Mouse (Mus musculus): ENCODE data around the gene Ehd4.

Ehd4 gene

GRCm38 (mm10) chr2:120154361-120154894 is at the start of gene Ehd4:
Ehd4 (minus strand) TSS chr2:120154606.
- peak; percentile 99 for DNase-seq

GRCm38 (mm10) chr2:120203742-120204141 is 49.3 kb upstream of the Ehd4 start:
- no peak for DNase-seq

DNA sequence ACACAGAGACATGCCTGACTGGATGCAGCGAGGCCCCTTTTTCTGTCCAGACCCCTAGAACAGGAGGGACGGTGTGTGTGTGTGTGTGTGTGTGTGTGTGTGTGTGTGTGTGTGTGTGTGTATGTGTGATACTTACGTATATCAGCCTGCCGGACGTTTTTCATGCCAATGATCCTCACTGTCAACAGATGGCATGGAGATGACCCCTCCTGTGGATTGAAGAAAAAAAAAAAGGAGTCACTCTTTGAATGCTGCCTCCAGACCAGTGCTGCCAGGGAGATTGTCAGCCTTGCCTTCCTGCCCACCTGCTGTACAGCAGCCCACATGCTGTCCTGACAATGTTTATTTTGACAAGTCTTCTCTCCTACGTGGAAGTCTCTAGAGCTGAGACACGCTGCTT is 45.7 kb upstream of the Ehd4 start:
- no peak for DNase-seq

DNA sequence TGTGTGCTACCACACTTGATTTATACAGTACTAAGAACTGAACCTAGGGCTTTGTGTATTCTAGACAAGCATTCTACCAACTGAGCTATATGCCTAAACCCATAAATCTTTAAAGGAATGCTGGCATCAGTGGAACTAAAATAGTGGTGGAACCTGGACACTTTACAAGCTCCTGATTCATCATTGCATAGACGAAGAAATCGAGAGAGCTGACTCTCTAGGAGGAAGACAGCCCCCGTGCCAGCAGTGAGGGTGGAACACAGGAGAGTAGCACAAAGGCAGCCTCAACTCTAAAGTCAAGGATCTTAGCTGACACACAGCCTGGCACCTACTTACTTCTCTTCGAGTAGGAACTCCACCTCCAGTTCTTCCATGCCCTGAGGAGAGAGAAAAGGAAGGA is 33.8 kb upstream of the Ehd4 start:
- DNase-seq, result no peak

GRCm38 (mm10) chr2:120187583-120187982 is 33.2 kb upstream of the Ehd4 start:
- no peak for DNase-seq

GRCm38 (mm10) chr2:120185527-120186276 is 31.3 kb upstream of the Ehd4 start:
- DNase-seq, result no peak

DNA sequence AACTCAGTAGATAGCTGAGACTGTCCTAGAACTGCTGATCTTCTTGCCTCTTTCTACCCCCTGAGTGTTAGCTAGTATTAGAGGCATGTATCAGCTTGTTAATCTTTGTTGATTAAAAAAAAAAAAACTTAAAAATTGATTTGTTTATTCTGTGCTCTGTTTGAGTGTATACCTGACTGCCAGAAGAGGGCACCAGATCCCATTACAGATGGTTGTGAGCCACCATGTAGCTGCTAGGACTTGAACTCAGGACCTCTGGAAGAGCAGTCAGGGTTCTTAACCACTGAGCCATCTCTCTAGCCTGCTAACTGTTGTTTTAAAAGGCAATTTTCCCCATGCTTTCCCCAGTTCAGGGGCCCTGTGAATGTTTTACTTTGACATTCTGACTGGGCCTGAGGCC is 24.5 kb upstream of the Ehd4 start:
- no peak for DNase-seq

DNA sequence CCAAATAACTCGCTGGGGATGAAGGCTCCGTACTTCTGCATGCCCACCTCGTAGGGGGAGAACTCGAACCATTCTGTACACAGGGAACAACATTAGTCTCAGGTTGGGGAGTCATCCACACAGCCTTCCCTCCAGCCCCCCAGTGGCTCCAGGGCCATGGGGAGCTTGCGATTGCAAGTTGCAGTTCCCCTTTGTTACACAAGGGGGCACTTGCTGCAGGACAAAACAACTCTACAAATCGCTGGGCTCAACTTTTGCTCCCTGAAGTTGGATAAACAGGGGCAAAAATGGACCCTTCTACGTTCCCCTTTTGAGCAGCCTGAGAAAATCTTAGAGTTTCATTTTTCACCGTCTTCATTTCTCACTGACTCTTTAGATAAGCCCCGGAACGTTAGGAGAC is 19.3 kb upstream of the Ehd4 start:
- DNase-seq, result peak; percentile 52

- DNase-seq, result no peak
Observed at GRCm38 (mm10) chr2:120171362-120171761, 17.0 kb upstream of the Ehd4 start.

DNA sequence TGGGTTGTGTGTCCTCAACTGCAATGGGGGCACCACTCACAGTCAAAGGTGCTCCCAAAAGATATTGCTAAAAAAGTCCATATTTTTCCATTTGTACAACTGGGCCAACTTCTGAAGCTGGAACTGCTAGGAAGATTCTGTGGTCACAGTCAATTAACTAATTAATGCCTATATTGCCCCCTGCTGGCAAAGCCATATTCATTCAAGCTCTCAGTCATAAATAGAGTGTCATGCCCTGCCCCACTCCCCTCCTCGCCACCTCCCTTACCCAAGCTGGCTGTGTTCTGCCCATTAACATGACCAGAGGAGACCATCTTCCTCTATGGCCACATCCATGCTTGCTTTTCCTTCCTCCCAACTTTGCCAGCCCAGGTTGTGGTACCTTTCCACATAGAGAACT is 16.3 kb upstream of the Ehd4 start:
- DNase-seq, result peak; percentile 17

GRCm38 (mm10) chr2:120169382-120169781 is 15.0 kb upstream of the Ehd4 start:
- DNase-seq, result no peak

GRCm38 (mm10) chr2:120167763-120168162 is 13.4 kb upstream of the Ehd4 start:
- DNase-seq, result no peak

- no peak for DNase-seq
Observed at GRCm38 (mm10) chr2:120165474-120165873, 11.1 kb upstream of the Ehd4 start.

DNA sequence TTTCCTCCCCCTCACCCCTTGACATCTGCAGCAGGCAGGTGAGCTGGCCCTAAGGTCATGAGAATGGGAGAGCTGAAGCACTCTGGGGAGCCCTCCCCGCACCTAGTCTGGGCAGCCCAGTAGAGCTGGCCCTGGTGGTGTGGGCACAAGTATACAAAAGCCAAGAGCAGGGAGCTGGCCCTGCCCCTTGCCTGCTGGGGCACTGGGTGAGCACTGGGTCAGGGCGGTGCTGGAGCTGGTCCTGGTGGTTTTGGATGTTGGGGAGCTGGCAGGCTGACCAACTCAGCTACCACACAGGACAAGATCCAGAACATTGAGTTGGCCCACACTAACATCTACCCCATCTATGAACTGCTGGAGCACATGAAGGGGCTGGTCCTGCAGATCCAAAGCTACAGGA is 5.0 kb upstream of the Ehd4 start:
- no peak for DNase-seq

DNA sequence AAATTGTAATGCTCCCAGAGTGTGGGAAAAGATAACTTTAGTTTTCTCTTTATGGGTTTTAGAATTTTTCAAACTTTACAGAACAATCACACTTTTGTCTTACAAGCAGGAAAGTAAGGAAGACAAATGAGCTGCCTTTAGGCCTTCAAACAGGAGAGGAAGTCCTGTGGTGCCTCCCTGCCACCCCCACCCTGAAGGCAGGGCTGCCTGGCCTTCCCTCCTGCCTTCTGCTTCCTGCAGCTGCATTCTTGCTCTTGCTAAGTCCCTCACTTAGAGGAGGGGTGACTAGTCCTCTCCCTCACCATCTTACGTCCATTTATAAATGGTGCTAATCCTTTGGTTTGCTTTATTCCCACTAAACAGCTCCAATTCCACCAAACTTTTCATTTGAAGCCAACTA is 4.4 kb upstream of the Ehd4 start:
- no peak for DNase-seq

DNA sequence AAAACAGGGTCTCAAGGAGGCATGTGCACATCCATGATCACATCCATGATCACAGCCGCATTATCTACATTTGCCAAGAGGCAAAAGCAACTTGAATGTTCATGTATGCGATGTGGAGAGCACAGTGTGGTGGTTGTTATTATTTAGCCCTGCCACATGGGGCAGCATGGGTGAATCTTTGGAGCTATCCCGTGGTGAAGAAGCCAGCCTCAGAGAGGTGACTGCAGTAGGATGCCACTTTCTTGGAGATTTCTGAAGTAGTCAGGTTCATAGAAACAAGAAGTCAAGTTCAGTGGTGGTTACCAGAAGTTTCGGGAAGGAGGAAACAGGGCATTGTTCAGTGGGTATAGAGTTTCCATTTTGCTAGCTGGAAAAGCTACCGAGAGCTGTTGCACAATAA is 3.6 kb upstream of the Ehd4 start:
- no peak for DNase-seq

- no peak for DNase-seq
Observed at GRCm38 (mm10) chr2:120157606-120158005, 3.2 kb upstream of the Ehd4 start.

GRCm38 (mm10) chr2:120153586-120154360 is 633 bp downstream of the Ehd4 start:
- no peak for DNase-seq

- no peak for DNase-seq
Observed at GRCm38 (mm10) chr2:120150571-120150970, 3.8 kb downstream of the Ehd4 start.

- no peak for DNase-seq
Observed at GRCm38 (mm10) chr2:120149634-120150033, 4.8 kb downstream of the Ehd4 start.

DNA sequence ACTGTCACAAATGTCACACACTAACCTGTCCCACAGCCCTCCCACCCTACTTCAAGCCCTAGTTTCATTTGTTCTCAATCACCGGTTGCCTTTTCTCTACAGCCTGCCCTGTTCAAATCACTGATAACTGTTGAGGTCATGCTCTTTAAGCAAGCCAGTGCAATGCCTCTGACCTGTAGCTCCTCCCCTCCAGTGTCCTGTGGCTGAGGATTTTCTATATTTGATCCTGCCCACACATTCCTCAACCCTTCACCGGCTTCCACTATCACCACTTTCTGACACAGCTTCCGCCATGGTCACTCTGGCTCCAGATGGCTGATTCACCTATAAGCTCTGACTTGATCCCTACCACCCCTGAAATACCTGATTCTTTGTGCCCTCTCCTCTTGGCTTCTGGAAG is 6.4 kb downstream of the Ehd4 start:
- DNase-seq, result no peak

DNA sequence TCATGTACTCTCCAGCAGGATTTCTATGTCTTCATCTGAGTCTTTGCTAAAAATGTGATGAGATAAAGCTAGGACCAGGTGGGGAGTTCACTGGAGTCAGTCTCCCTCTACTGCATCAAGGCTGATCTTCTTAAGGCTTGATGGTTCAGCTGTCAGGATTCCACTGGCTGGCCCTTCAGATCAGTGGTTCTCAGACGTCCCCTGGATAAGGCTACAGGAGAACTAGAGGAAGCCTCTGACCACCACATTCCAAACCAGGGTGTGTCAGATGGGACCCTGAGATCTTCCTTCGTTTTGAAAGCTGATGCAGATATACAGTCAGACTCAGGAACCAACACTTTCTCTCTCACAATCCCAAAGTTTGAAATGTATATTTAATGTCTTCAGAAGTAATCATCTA is 7.0 kb downstream of the Ehd4 start:
- DNase-seq, result no peak

DNA sequence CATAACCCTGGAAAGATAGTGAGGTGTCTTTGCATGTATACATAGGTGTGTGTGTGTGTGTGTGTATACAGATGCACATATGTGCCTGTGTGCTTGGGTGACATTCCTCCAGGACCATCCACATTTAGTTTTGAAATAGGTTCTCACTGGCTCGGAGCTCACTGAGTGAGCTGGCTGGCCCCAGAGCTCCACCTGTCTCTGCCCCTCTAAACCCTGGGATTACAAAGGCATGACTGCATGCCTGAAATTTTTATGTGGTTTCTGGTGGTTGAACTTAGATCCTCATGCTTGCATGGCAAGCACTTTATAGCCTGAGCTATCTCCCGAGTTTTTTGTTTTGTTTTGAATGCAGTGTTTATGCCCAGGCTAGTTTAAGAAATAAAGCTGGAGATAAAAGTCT is 7.9 kb downstream of the Ehd4 start:
- no peak for DNase-seq

- no peak for DNase-seq
Observed at GRCm38 (mm10) chr2:120144390-120144789, 10.0 kb downstream of the Ehd4 start.

Measured in kidney, adult 18-20 months (tissue).